Mouse (Mus musculus) layer of hippocampus, postnatal 10 days (tissue): ENCODE results near the gene Fam107b. TPM values are rescaled to one million over a fixed set of nuclear protein-coding genes. Genes with fewer than 3 reads are reported as not detected.
A peak's percentile ranks its signal among the peaks of the same experiment; 100 is the strongest.

Source experiments
- DNase-seq, 2 experiments: peaks; one replicate each; pipeline ENCODE4 v3.0.0; 2021; ENCODE audit warnings: low spot score in 2 of 2
- total RNA-seq, 2 experiments: library from RNA; stranded (reverse); gene quantifications; 2 replicates each; pipeline ENCODE4 v1.2.3; 2021

Gene Fam107b
- total RNA-seq, 2 experiments from 2014 or later, result 22.3 to 25.6 TPM

GRCm38 (mm10) chr2:3608868-3609854 lies 38.9 kb downstream of the Fam107b start:
- DNase-seq, result peak in 1 of 2 experiments; percentile 20

- no peak for DNase-seq
These were observed 48.2 kb downstream of the Fam107b start for GRCm38 (mm10) chr2:3618446-3618845.

DNA sequence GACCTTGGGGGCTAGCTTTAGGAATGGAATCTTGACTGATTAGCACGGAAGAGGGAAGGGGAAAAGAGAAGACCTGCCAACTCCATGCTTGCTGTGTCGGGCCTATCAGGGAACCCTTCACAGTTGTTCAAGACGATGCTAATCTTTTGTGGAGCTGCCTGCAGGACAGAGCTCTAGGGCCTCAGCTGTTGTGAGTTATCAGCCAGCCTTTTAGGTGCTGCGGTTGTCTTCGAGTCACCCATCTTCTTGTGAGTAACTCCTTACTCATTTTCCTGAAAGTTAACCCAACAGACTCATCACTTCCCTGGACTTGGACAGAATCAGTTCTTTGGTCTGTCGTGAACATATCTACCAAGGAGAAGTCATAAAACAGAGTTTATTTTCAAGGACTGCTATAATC lies 51.3 kb downstream of the Fam107b start:
- DNase-seq, result no peak

DNA sequence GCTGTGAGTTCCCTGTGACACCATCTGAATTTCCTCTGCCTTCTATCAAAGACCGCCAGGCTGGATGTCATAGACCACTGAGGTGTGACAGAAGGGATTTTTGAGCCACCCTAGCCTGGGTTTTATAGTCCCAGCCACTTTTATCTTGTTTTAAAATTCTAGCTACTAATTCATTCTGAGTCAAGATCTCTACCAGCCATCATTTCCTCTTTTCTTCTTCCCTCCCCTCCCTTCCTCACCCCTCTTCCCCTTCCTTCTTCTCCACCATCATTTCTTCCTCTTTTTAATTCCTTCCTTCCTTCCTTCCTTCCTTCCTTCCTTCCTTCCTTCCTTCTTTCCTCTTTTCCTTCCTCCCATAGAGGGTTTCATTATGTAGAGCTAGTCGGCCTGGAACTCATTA lies 51.9 kb downstream of the Fam107b start:
- no peak for DNase-seq

DNA sequence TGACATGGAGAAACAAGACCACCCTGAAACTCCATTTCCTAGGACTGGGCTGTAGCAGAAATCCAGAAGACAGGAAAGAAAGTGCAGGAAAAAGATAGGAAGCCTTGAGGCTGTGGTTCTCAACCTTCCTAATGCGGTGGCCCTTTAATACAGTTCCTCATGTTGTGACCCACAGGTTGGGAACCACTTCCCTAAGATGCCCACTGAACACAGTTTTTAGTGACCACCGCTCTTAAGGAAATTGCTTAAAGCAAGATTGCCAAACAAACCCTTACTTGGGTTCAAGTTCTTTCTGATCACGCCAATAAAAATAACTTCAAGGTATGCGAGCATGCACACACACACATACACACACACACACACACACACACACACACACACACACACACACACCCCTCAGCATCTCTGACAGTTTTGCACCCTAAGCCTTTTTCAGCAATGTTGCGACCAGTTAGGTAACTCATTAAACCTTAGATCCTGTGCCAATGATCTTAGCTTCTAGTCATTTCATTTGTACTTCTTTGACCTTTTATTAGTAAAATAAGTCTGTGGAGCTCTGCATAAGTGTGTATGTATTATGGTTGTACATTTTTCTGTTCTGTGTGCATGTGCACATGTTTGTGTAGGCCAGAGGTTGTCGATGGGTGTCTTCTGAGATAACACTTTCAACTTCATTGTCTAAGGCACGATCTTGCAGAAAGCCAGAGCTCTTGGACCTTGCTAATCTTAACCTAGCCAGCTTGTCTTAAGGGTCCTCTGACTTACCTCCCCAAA lies 53.1 kb downstream of the Fam107b start:
- DNase-seq, result no peak

DNA sequence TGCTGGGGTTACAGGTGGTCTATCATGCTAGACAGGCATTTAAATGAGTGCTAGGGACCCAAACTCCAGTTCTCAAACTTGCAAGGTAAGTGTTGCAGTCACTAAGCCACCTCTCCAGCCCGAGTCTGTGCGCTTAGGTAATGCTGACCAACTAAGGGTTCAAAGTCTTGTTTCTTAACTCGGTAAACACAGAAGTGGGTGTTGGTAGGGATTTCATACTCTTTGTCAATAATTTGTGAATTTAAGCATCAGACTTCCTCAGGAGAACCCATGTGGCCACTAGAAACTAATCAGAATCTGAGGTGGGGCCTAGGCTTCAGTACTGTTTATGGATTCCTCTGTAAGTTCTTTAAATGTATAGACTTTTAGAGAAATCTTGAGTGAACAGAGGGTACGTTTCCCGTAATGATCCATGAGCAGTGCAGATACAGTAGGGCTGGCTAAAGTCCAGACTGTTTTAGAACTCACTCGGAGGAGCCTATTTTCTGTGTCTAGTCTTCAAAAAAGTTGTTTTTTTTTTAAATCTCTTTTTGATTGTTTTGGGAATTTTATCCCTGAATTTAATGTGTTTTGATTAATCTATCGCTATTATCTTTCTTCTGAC lies 53.8 kb downstream of the Fam107b start:
- no peak for DNase-seq

GRCm38 (mm10) chr2:3629096-3629495 lies 58.8 kb downstream of the Fam107b start:
- no peak for DNase-seq

DNA sequence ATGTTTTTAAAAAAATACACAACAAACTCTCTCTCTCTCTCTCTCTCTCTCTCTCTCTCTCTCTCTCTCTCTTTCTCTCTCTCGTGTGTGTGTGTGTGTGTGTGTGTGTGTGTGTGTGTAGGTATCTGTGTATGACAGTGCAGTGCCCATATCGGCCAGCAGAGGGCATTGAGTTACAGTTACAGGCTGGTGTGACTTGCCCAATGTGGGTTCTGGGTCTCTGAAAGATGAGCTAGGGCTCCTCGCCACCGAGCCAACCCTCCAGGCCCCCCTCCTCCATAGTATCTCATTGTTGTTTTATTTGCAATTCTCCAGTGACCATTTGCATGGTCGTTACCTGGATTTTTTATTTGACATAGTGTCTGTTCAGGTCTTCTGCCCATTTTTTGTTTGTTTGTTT lies 59.5 kb downstream of the Fam107b start:
- peak in 1 of 2 experiments; percentile 16 for DNase-seq

GRCm38 (mm10) chr2:3630769-3631477 lies 60.6 kb downstream of the Fam107b start:
- DNase-seq, result no peak

DNA sequence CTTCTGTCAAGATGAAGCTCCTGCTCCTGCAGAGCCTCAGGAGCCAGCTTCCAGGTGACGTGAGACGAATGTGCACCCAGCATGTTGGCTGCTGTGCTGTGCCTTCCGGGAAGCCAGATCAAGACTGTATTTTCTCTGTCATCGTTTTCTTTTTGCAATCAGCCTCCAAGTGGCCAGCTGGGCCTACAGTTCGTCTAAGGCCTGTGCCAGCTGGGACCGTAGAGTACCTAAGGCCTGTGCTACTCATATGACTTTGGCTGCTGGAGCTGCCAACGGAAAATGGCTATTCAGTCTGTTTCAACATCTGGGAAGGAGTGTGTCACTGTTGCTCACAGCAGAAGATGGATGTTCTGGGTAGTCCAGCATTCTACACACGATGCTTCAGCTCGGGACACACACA lies 62.8 kb downstream of the Fam107b start:
- DNase-seq, result peak; percentile 32 to 49

- no peak for DNase-seq
These were observed 66.5 kb downstream of the Fam107b start for GRCm38 (mm10) chr2:3636771-3637170.

GRCm38 (mm10) chr2:3641001-3641770 lies 70.9 kb downstream of the Fam107b start:
- DNase-seq, result no peak

DNA sequence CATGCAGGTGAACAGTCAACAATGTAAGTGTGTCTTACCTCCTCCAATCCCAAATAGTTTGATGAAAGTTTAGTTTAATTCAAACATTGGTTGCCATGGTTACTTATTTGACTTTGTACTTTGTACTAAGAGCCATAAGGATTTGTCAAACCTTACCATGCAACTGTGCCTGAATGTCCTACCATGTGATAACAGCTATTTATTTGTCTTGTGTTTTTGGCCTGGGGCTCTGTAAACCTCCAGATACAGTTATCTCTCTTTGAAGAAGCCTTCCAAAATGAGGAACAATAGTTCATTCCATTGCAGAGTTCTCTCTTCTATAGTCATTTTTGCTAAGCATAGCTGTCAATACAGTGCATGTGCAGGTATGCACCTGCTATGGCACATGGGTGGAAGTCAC lies 72.7 kb downstream of the Fam107b start:
- DNase-seq, result no peak

DNA sequence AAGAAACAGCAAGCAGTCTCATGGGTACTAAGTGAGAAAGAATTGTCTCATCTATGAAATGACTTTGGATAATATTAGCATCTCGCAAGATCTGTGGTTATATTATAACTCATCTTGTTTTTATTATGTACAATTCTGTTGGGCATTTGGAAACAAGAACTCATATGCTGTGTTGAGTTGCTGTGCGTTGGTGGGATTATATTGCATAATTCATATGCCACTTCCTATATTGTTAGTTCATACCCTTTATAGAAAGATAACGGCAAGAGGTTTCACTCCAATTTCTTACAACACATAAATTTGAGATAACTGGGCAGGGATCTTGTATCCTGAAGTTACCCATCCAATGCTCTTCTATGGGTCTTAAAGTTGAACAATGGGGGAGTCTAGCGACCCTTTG lies 75.5 kb downstream of the Fam107b start:
- DNase-seq, result no peak

- DNase-seq, result no peak
These were observed 78.9 kb downstream of the Fam107b start for GRCm38 (mm10) chr2:3649171-3649570.

DNA sequence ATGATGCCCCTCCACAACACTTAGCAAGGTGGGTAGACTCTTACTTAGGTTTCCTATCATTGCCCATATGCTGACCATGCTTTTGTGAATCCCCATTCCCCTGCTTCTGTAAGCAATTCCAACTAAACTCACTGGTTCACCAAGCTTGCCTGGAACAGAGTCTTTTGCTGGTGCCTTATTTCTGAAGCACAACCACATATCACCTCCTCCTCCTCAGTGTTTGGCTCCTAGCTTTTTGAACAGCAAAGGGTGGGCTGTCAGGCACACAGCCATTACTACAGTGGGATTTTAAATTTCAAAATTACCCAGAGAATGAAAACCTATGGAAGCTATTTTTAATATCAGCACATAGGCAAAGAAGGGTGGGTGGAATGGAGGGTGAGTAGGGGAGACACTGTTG lies 84.3 kb downstream of the Fam107b start:
- no peak for DNase-seq

- DNase-seq, result no peak
These were observed 85.8 kb downstream of the Fam107b start for GRCm38 (mm10) chr2:3656091-3656490.

DNA sequence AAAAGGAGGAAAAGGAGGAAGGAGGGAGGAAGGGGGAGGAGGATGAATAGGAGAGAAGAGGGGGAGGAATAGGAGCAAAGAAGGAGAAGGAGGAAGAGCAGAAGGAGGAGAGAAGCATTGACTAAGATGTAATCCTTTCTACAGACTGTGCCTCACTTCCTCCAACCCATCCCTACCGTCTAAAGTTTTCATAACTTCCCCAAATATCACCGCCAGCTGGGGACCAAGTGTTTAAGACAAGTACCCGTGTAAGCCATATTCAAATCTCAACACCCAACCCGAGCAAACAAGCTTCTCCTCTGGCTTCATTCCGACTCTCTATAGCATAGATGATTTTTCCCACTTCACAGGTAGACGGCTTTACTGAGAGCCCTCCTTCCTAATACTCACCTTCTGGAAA lies 86.5 kb downstream of the Fam107b start:
- DNase-seq, result no peak

DNA sequence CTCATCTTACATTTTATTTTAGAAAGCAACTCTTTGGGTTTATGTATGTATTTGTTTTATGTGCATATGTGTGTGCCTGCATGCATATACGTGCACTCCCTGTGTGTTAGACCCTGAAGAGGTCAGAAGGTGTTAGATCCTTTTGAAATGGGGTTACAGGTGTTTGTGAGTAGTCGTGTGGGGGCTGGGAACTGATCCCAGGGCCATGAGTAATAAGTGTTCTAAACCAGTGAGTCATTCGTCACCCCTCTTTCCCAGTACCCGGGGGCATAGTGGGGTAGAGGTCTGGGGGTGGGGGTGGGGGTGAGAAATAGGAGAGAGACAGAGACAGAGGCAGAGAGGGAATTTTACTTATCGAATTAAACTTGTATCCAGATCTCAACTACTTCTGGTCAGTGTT lies 87.1 kb downstream of the Fam107b start:
- DNase-seq, result no peak
